Mouse (Mus musculus) left cerebral cortex, adult 18-20 months (tissue): Measurements from ENCODE around the gene Plpp3. TPM values are rescaled to one million over a fixed set of nuclear protein-coding genes. Genes with fewer than 3 reads are reported as not detected.

ENCODE experiments used
- DNase-seq, 2 experiments: peaks; one replicate each; pipeline ENCODE4 v3.0.0; 2021 to 2022; ENCODE audit warnings: low spot score in 2 of 2, mixed read lengths in 1 of 2
- long read RNA-seq, 2 experiments: library from polyadenylated mRNA; stranded (forward); transcript quantifications; one replicate each; pipeline ENCODE4 v2.0.0; 2021
- total RNA-seq, 2 experiments: library from RNA; stranded (reverse); gene quantifications; 2 replicates each; pipeline ENCODE4 v1.2.3; 2021

Gene Plpp3
- 100 to 1,000 TPM; 164 to 176 TPM for total RNA-seq
- long read RNA-seq, experiment 1, transcript Plpp3-201 (6 exons, 3,159 nt): major isoform, 138 of 158 reads
- long read RNA-seq, experiment 1, partial matches to known transcripts: 5 of 158 reads
- long read RNA-seq, experiment 1, other reads (novel, unspliced or antisense): 15 of 158 reads
- long read RNA-seq, experiment 2, transcript Plpp3-201 (6 exons, 3,159 nt): major isoform, 86 of 115 reads
- long read RNA-seq, experiment 2, partial matches to known transcripts: 23 of 115 reads
- long read RNA-seq, experiment 2, other reads (novel, unspliced or antisense): 6 of 115 reads

- DNase-seq: peak; percentile 66 to 74
Measured at GRCm38 (mm10) chr4:105157276-105158168, at the start of gene Plpp3. TSS of gene Plpp3 (plus strand) at chr4:105157347.

- peak in 1 of 2 experiments; percentile 19 for DNase-seq
Measured at GRCm38 (mm10) chr4:105107943-105108640, 49.1 kb upstream of the Plpp3 start.

GRCm38 (mm10) chr4:105108641-105109198 lies 48.4 kb upstream of the Plpp3 start:
- DNase-seq: peak in 1 of 2 experiments; percentile 25

- peak; percentile 80 to 86 for DNase-seq
Measured at GRCm38 (mm10) chr4:105109199-105109989, 47.8 kb upstream of the Plpp3 start, which contains the start of gene Prkaa2. TSS of gene Prkaa2 (minus strand) at chr4:105109890.

GRCm38 (mm10) chr4:105109990-105110683 lies 47.0 kb upstream of the Plpp3 start:
- DNase-seq: peak; percentile 41 to 61

- DNase-seq: peak in 1 of 2 experiments; percentile 17
Measured at GRCm38 (mm10) chr4:105110684-105111035, 46.5 kb upstream of the Plpp3 start.

- no peak for DNase-seq
Measured at GRCm38 (mm10) chr4:105111770-105112169, 45.4 kb upstream of the Plpp3 start.

GRCm38 (mm10) chr4:105113042-105113441 lies 44.1 kb upstream of the Plpp3 start:
- no peak for DNase-seq

- DNase-seq: no peak
Measured at GRCm38 (mm10) chr4:105113468-105113867, 43.7 kb upstream of the Plpp3 start.

GRCm38 (mm10) chr4:105121081-105121480 lies 36.1 kb upstream of the Plpp3 start:
- peak in 1 of 2 experiments; percentile 48 for DNase-seq

GRCm38 (mm10) chr4:105122429-105122828 lies 34.7 kb upstream of the Plpp3 start:
- peak; percentile 47 to 65 for DNase-seq

- DNase-seq: no peak
Measured at GRCm38 (mm10) chr4:105129212-105129611, 27.9 kb upstream of the Plpp3 start.

- no peak for DNase-seq
Measured at GRCm38 (mm10) chr4:105131756-105132314, 25.3 kb upstream of the Plpp3 start.

GRCm38 (mm10) chr4:105133350-105134050 lies 23.6 kb upstream of the Plpp3 start:
- no peak for DNase-seq

- no peak for DNase-seq
Measured at GRCm38 (mm10) chr4:105149492-105149891, 7.7 kb upstream of the Plpp3 start.

GRCm38 (mm10) chr4:105151911-105152690 lies 5.0 kb upstream of the Plpp3 start:
- DNase-seq: peak; percentile 80 to 84

GRCm38 (mm10) chr4:105153227-105153626 lies 3.9 kb upstream of the Plpp3 start:
- DNase-seq: no peak

- no peak for DNase-seq
Measured at GRCm38 (mm10) chr4:105156281-105156680, 866 bp upstream of the Plpp3 start.
